Mouse (Mus musculus) heart, adult 2 months (tissue): Measurements from ENCODE around the gene Usp16.

Experiments used
- CTCF ChIP-seq: fragments of 200-600 bp; IDR thresholded peaks from 2 replicates; pipeline ENCODE4 v1.8.1; 2022; ENCODE audit warnings: antibody characterized with exemption, mild to moderate bottlenecking, moderate library complexity
- POLR2A ChIP-seq: fragments of 200-500 bp; IDR thresholded peaks from 2 replicates; pipeline ENCODE4 v1.6.1; 2011; ENCODE audit warnings: mild to moderate bottlenecking, low read depth, low read length, control low read depth; ENCODE audit not compliant: insufficient read depth

GRCm38 (mm10) chr16:87441089-87441488 lies 13.4 kb upstream of the Usp16 start:
- TF ChIP-seq CTCF (peak; percentile 23), POLR2A (no peak)
